Mouse (Mus musculus) small intestine, adult 10 weeks (tissue): Measurements from ENCODE around the gene Slc48a1. TPM values are rescaled to one million over a fixed set of nuclear protein-coding genes. Genes with fewer than 3 reads are reported as not detected.

Experiments
- polyA plus RNA-seq: library from polyadenylated mRNA; stranded (reverse); fragments of 350-450 nt; fragmentation: Illumina TruSeq; extraction: RNeasy Lipid Tissue Mini Kit (QIAGEN cat#74804); gene quantifications from one replicate; pipeline ENCODE4 v1.2.3, GENCODE M21; 2014; ENCODE audit warnings: low replicate concordance

Gene Slc48a1
- 4.8 TPM for polyA plus RNA-seq

GRCm38 (mm10) chr15:97778311-97779098 lies at the start of gene Slc48a1:
Gene Slc48a1, plus strand, starts transcription at chr15:97778520.

GRCm38 (mm10) chr15:97731111-97731510 lies 47.2 kb upstream of the Slc48a1 start, which contains the start of gene Endou:
Gene Endou, minus strand, starts transcription at chr15:97731339.

GRCm38 (mm10) chr15:97767280-97768186 lies 10.8 kb upstream of the Slc48a1 start, which contains the start of gene Rapgef3:
Gene Rapgef3, minus strand, starts transcription at chr15:97767972.

Other genes with a start within 250 kb of the Slc48a1 start
- gene Rpap3, start 72.7 kb upstream of the Slc48a1 start, polyA plus RNA-seq, result 7.1 TPM
- gene Endou, start 47.2 kb upstream of the Slc48a1 start, polyA plus RNA-seq, result 0.52 TPM
- gene Rapgef3, start 10.5 kb upstream of the Slc48a1 start, polyA plus RNA-seq, result not detected
- 0.93 TPM for gene Hdac7, start 66.0 kb downstream of the Slc48a1 start, polyA plus RNA-seq
- gene Vdr, start 132.1 kb downstream of the Slc48a1 start, polyA plus RNA-seq, result 149 TPM
- gene Tmem106c, start 185.7 kb downstream of the Slc48a1 start, polyA plus RNA-seq, result 1.7 TPM
- not detected for gene Col2a1, start 226.2 kb downstream of the Slc48a1 start, polyA plus RNA-seq